Mouse (Mus musculus): Measurements from ENCODE around the gene Hspb11. TPM values are rescaled to one million over a fixed set of nuclear protein-coding genes. Genes with fewer than 3 reads are reported as not detected.

The Hspb11 gene
- polyA plus RNA-seq, 1 experiment: 19.9 TPM

GRCm38 (mm10) chr4:107298071-107298606 is 44.7 kb downstream of the Hspb11 start:
- no peak for DNase-seq (ENCODE audit: low read depth)

GRCm38 (mm10) chr4:107299779-107300340 is 46.5 kb downstream of the Hspb11 start:
- DNase-seq (ENCODE audit: low read depth): no peak
- no peak for TF ChIP-seq CTCF (IDR thresholded peaks at IDR 0.05; ENCODE audit: borderline replicate concordance, extremely low read depth, insufficient read depth, insufficient read length)
- no peak for TF ChIP-seq POLR2A (IDR thresholded peaks at IDR 0.05; ENCODE audit: borderline replicate concordance, extremely low read depth, insufficient read depth, insufficient read length, poor library complexity, severe bottlenecking)

More at GRCm38 (mm10) chr4:107298071-107298606, 44.7 kb downstream of the Hspb11 start:
- TF ChIP-seq POLR2A (IDR thresholded peaks at IDR 0.05; ENCODE audit: borderline replicate concordance, extremely low read depth, insufficient read depth, insufficient read length, poor library complexity, severe bottlenecking) (no peak), CTCF (IDR thresholded peaks at IDR 0.05; ENCODE audit: borderline replicate concordance, extremely low read depth, insufficient read depth, insufficient read length) (no peak)

GRCm38 (mm10) chr4:107300371-107300770 is 47.0 kb downstream of the Hspb11 start:
- no peak for TF ChIP-seq CTCF (IDR thresholded peaks at IDR 0.05; ENCODE audit: borderline replicate concordance, extremely low read depth, insufficient read depth, insufficient read length)
- no peak for TF ChIP-seq POLR2A (IDR thresholded peaks at IDR 0.05; ENCODE audit: borderline replicate concordance, extremely low read depth, insufficient read depth, insufficient read length, poor library complexity, severe bottlenecking)
- DNase-seq (ENCODE audit: low read depth): no peak

GRCm38 (mm10) chr4:107300902-107301555 is 47.6 kb downstream of the Hspb11 start:
- no peak for DNase-seq (ENCODE audit: low read depth)
- TF ChIP-seq POLR2A (IDR thresholded peaks at IDR 0.05; ENCODE audit: borderline replicate concordance, extremely low read depth, insufficient read depth, insufficient read length, poor library complexity, severe bottlenecking) (no peak), CTCF (IDR thresholded peaks at IDR 0.05; ENCODE audit: borderline replicate concordance, extremely low read depth, insufficient read depth, insufficient read length) (no peak)

- TF ChIP-seq CTCF (IDR thresholded peaks at IDR 0.05; ENCODE audit: borderline replicate concordance, extremely low read depth, insufficient read depth, insufficient read length) (no peak), POLR2A (IDR thresholded peaks at IDR 0.05; ENCODE audit: borderline replicate concordance, extremely low read depth, insufficient read depth, insufficient read length, poor library complexity, severe bottlenecking) (no peak)
- no peak for DNase-seq (ENCODE audit: low read depth)
Measured at GRCm38 (mm10) chr4:107302221-107302620, 48.8 kb downstream of the Hspb11 start.

GRCm38 (mm10) chr4:107302832-107303231 is 49.4 kb downstream of the Hspb11 start:
- TF ChIP-seq CTCF (IDR thresholded peaks at IDR 0.05; ENCODE audit: borderline replicate concordance, extremely low read depth, insufficient read depth, insufficient read length): no peak
- TF ChIP-seq POLR2A (IDR thresholded peaks at IDR 0.05; ENCODE audit: borderline replicate concordance, extremely low read depth, insufficient read depth, insufficient read length, poor library complexity, severe bottlenecking): no peak
- no peak for DNase-seq (ENCODE audit: low read depth)

- no peak for TF ChIP-seq POLR2A (IDR thresholded peaks at IDR 0.05; ENCODE audit: borderline replicate concordance, extremely low read depth, insufficient read depth, insufficient read length, poor library complexity, severe bottlenecking)
- TF ChIP-seq CTCF (IDR thresholded peaks at IDR 0.05; ENCODE audit: borderline replicate concordance, extremely low read depth, insufficient read depth, insufficient read length): no peak
- DNase-seq (ENCODE audit: low read depth): no peak
Measured at GRCm38 (mm10) chr4:107303531-107303930, 50.1 kb downstream of the Hspb11 start.

GRCm38 (mm10) chr4:107306966-107307365 is 53.6 kb downstream of the Hspb11 start, which contains the start of gene Dio1:
Gene Dio1 (minus strand): TSS chr4:107307169.
- DNase-seq (ENCODE audit: low read depth): peak; percentile 5
- TF ChIP-seq CTCF (IDR thresholded peaks at IDR 0.05; ENCODE audit: borderline replicate concordance, extremely low read depth, insufficient read depth, insufficient read length) (no peak), POLR2A (IDR thresholded peaks at IDR 0.05; ENCODE audit: borderline replicate concordance, extremely low read depth, insufficient read depth, insufficient read length, poor library complexity, severe bottlenecking) (no peak)

GRCm38 (mm10) chr4:107313690-107314478 is 60.5 kb downstream of the Hspb11 start, which contains the start of gene Yipf1:
Gene Yipf1 (plus strand): TSS chr4:107314363.
- peak; percentile 30; the same call in 1 of the 2 replicates for TF ChIP-seq CTCF (IDR thresholded peaks at IDR 0.05; ENCODE audit: borderline replicate concordance, extremely low read depth, insufficient read depth, insufficient read length)
- peak; percentile 44; the same call in 1 of the 2 replicates for TF ChIP-seq POLR2A (IDR thresholded peaks at IDR 0.05; ENCODE audit: borderline replicate concordance, extremely low read depth, insufficient read depth, insufficient read length, poor library complexity, severe bottlenecking)
- peak; percentile 96 for DNase-seq (ENCODE audit: low read depth)

- TF ChIP-seq POLR2A (IDR thresholded peaks at IDR 0.05; ENCODE audit: borderline replicate concordance, extremely low read depth, insufficient read depth, insufficient read length, poor library complexity, severe bottlenecking) (no peak), CTCF (IDR thresholded peaks at IDR 0.05; ENCODE audit: borderline replicate concordance, extremely low read depth, insufficient read depth, insufficient read length) (no peak)
- DNase-seq (ENCODE audit: low read depth): no peak
Measured at GRCm38 (mm10) chr4:107314479-107314805, 61.0 kb downstream of the Hspb11 start.

GRCm38 (mm10) chr4:107318646-107319045 is 65.3 kb downstream of the Hspb11 start:
- DNase-seq (ENCODE audit: low read depth): no peak
- TF ChIP-seq CTCF (IDR thresholded peaks at IDR 0.05; ENCODE audit: borderline replicate concordance, extremely low read depth, insufficient read depth, insufficient read length) (no peak), POLR2A (IDR thresholded peaks at IDR 0.05; ENCODE audit: borderline replicate concordance, extremely low read depth, insufficient read depth, insufficient read length, poor library complexity, severe bottlenecking) (no peak)
